Mouse (Mus musculus): ENCODE data around the gene Kif26b.

Kif26b gene

GRCm38 (mm10) chr1:178716411-178716810 is 187.5 kb downstream of the Kif26b start:
- no peak for DNase-seq (ENCODE audit: extremely low spot score)

DNA sequence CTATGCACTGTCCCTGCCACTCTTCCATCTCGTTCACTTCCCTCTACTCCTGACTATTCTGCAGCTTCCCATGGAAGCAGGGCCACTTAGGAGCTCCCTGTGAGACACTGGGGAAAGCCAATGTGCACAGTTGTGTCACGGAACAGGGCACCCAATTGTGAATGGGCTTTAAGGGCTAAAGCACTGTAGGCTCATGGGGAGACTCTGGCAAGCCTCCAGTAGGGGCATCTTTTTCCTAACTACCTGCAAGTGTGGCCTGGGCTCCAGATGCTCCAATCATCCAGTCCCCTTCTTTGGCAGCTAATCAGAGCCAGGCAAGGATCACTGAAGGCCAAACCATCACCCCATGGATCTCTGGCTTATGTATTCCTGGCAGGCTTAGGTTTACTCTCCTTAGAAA is 191.9 kb downstream of the Kif26b start:
- no peak for DNase-seq (ENCODE audit: extremely low spot score)

DNA sequence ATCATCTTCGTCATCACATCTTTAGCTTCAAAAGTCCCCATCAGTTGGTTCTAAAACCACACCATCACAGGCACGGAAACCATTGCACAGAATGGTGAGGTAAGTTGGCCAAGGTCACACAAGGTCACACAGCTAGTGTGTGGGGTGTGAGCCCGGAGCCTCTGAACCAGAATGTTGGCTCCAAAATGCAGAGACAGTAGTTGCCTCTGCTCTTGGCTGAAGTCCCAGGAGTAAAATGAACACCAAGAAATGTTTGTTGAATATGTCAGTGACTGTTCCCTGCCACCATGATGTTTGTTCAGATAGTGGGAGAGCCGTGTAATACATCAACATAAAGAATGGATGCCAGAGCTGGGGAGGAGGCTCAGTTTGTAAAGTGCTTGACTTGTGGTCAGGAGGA is 193.9 kb downstream of the Kif26b start:
- no peak for DNase-seq (ENCODE audit: extremely low spot score)

- DNase-seq (ENCODE audit: extremely low spot score) = no peak
Measured at GRCm38 (mm10) chr1:178725536-178725935, 196.6 kb downstream of the Kif26b start.

DNA sequence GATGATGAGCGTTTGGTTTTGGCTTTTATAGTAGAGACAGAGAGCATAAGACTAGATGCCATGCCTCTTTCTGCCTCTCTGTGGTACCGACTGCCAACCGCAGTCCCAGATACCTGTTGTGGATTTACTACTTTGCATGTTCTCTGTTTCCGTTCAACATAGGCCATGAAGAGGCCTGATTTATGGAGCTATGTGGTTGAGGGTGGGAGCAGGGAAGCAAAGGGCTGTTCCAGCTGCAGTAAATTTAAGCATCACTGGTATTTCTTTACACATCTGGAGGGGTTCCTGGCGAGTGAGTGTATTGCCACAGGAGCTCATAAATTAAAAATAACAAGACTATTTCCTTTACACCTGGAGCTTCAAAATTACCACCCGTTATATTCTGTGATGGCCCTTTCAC is 199.3 kb downstream of the Kif26b start:
- DNase-seq (ENCODE audit: extremely low spot score) = no peak

DNA sequence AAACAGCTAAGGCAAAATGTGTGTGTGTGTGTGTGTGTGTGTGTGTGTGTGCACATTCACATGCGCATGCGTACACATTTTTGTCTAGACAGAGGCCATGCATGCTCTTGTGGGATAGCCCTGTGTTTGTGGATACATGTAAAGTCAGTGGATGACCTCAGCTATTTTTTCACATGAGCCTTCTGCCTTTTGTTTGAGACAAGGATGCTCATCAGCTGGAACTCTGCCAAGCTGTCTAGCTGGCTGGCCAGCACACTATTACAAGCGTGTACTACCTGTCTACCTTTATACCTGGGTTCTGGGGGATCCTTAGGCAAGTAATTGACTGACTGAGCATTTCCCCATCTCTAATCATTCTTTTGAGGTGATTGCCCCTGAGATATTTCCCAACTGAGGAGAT is 201.3 kb downstream of the Kif26b start:
- DNase-seq (ENCODE audit: extremely low spot score) = no peak

GRCm38 (mm10) chr1:178733035-178733434 is 204.1 kb downstream of the Kif26b start:
- DNase-seq (ENCODE audit: extremely low spot score) = no peak

- no peak for DNase-seq (ENCODE audit: extremely low spot score)
Measured at GRCm38 (mm10) chr1:178734576-178734975, 205.7 kb downstream of the Kif26b start.

- DNase-seq (ENCODE audit: extremely low spot score) = no peak
Measured at GRCm38 (mm10) chr1:178736931-178737330, 208.0 kb downstream of the Kif26b start.

GRCm38 (mm10) chr1:178743820-178744219 is 214.9 kb downstream of the Kif26b start:
- DNase-seq (ENCODE audit: extremely low spot score) = no peak

DNA sequence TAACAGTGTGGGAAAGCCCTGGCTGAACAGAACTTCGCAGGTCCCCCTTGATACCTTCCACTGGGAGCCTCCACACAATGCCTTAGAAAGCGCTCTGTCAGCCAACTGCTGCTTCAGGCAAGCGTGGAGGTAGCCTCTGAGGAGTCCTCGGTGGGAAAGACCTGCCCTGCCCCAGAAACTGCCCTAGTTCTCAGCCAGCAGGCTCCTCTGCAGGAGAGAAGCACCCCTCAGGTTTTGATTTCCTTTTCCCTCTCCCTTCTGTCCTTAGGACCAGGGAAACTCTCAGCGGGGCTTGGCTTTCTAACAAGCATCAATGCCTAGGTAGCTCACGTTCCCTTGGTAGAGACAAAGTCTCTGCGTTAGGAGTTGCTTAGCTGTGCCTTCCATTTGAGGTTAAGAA is 215.6 kb downstream of the Kif26b start:
- no peak for DNase-seq (ENCODE audit: extremely low spot score)

DNA sequence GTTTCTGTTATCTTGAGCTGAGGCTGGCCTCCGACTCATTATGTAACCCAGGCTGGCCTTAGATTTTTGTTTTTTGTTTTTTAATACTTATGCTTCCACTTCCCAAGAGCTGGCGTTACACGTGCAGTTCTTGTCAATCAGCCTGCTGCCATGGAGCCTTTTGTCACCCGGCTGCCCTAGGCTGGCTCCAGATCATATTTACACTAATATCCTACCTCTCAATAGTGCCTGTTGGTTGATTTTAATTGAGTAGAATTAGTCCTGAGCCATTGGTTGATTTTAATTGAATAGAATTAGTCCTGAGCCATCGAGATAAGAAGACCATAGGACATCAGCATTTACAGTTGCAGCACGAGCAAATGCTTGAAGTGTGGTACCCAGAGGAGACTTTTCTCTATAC is 216.0 kb downstream of the Kif26b start:
- DNase-seq (ENCODE audit: extremely low spot score) = no peak

DNA sequence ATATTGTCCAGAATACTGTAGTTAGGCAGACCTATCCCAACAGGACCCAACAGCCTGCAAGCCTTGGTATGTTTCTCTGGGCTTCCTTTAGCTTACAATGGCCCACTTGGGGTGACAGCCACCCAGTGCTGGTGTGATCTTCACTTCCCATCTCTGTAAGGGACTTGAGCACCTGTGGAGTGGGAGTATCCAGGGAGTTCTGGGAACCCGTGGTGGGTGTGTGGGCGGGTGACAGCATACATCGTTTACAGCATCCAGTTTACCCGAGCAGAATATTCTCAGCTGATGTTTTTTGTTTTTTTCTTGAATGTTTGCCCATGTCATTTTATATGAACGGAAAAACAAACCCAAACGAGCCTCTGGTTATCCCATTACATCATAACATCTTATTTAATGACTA is 216.5 kb downstream of the Kif26b start:
- no peak for DNase-seq (ENCODE audit: extremely low spot score)

DNA sequence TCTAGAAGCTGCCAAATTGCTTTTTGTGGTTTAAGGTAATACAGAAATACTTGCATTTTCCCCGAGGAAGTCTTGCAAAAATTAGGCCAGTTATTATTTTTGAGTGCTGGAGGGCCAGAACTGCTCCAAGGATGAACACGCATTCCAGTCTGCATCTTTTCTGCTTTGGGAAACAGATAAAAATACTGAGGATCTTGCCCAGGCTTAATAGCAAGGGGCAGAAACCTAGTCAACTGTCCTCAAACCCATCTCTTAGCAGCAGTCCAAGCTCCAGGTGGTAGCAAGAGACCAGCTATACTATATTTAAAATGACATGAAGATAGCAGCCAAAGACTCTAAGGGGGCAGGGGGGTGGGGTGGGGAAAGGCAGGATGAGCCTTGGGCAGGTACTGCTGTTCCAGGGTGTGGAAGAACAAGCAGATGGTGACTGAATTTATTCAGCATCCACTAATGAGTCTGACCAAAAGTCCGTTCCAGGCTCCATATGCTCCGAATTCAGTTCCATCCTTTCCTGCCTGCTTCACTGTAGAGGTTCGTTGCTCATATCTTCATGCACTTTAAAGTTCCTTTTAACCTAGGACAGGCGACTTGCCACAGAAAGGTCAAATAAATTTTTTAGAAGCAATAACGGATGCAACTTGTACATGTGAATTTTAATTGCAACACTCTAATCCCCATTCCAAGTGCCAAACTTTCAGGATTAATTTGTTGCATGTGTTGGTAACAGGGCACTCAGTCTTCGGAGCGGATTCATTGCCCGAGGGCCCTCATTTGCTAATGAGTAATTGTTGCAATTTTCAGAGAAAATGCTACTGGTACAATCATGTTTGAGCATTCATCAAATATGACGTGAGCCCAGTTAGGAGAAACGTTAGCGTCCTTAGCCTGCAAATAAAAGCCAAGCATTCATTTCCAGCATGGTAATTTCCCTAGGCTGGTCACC is 218.6 kb downstream of the Kif26b start:
- DNase-seq (ENCODE audit: extremely low spot score) = no peak

GRCm38 (mm10) chr1:178748222-178748600 is 219.3 kb downstream of the Kif26b start:
- DNase-seq (ENCODE audit: extremely low spot score) = no peak

DNA sequence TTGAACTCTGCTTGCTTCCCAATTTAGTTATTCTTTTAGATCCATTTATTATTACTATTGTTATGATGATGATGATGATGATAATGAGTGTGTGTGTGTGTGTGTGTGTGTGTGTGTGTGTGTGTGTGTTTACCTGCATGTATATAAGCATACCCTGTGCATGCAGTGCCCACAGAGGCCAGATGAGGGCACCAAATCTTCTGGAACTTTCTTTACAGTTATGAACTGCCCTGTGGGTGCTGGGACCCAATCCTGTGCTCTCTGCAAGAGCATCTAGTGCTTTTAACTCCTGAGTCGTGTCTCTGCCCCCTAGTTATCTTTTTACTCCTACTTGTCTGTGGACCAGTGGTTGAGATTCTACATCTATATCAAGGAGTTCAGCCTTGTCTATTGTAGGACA is 219.7 kb downstream of the Kif26b start:
- no peak for DNase-seq (ENCODE audit: extremely low spot score)

DNA sequence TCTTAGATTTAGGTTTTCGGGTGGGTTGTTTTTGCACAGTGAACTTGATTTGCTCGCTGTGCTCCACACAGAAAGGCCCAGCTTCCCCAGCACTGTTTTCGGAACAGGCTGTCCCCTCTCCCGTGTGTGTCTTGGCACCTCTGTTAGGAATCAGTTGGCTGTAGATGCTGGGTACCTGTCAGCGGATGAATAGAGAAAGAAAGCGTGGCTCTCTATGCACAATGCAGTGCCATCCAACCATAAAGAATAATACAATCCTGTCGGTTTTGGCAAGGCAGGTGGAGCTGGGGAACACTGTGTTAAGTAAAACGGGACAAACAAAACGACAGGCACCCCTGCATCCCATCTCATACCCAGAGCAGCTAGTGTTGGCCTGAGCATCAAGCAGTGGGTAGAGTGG is 220.9 kb downstream of the Kif26b start:
- DNase-seq (ENCODE audit: extremely low spot score) = no peak

- no peak for DNase-seq (ENCODE audit: extremely low spot score)
Measured at GRCm38 (mm10) chr1:178758441-178758840, 229.5 kb downstream of the Kif26b start.

- DNase-seq (ENCODE audit: extremely low spot score) = no peak
Measured at GRCm38 (mm10) chr1:178762125-178762741, 233.3 kb downstream of the Kif26b start.

DNA sequence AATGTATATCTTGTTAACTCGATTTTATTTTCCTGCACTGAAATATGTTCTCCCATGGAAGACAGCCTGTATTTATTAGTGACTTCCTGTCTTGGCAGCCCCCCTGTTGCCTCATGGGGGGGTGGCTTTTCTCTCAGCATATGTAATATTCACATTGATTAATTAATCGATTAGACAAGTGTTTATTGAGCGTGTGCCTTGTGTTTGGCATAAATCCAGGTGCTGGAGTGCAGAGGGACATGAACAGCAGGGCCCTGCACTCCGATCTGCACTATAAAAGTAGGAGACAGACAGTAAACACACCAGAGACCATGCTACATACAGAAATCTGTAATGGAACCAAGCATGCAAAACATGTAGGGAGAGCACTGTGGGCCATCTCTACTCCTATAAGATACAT is 236.0 kb downstream of the Kif26b start:
- DNase-seq (ENCODE audit: extremely low spot score) = no peak

DNA sequence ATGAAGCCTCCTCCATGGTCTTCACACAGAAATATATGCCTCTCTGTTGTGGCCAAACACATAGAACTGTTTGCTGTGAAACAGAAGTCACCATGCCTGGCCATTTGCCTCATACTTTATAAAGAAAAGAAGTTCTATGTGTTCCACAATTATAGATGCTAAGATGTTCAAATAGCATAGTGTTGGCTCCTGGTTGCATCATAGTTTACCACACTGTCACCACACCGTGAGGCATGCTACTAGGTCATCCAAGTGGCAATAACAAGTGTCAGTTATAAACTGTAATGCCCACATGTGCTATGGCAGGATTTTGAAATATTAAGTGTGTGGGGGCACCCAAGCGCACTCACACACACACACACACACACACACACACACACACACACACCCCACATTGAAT is 236.7 kb downstream of the Kif26b start:
- no peak for DNase-seq (ENCODE audit: extremely low spot score)

GRCm38 (mm10) chr1:178768976-178769375 is 240.1 kb downstream of the Kif26b start:
- DNase-seq (ENCODE audit: extremely low spot score) = no peak

GRCm38 (mm10) chr1:178769988-178770387 is 241.1 kb downstream of the Kif26b start:
- DNase-seq (ENCODE audit: extremely low spot score) = no peak
